Mouse (Mus musculus) gastrocnemius, adult 2 months (tissue): ENCODE data around the gene Rrp1. TPM values are rescaled to one million over a fixed set of nuclear protein-coding genes. Genes with fewer than 3 reads are reported as not detected.
"Not testable (repeated sequence)": the region's sequence is repeated elsewhere in the genome, so short reads cannot be mapped to it uniquely, and the experiment has no call there.

Source experiments
- DNase-seq: peaks from one replicate; pipeline ENCODE4 v3.0.0; 2022
- H3K27ac ChIP-seq: fragments of 200-600 bp; 2 replicates; pipeline ENCODE4 v1.8.1; 2022; ENCODE audit warnings: mild to moderate bottlenecking
- H3K4me3 ChIP-seq: fragments of 200-600 bp; 2 replicates; pipeline ENCODE4 v1.8.1; 2022; ENCODE audit warnings: mild to moderate bottlenecking, moderate library complexity
- CTCF ChIP-seq: fragments of 200-600 bp; IDR thresholded peaks from 2 replicates; pipeline ENCODE4 v1.8.1; 2022; ENCODE audit warnings: antibody characterized with exemption, mild to moderate bottlenecking, moderate library complexity
- intact Hi-C: fragments of 180-260 bp; cut with DNase I; formaldehyde crosslinking; loops from one replicate; pipeline ENCODE4 v1.15.1; 2025
- microRNA-seq: library from miRNA; unstranded; fragments of <30 nt; microRNA quantifications from one replicate; pipeline ENCODE4 v1.2.0, GENCODE M21; 2021
- total RNA-seq, 2 experiments: library from RNA; stranded (reverse); gene quantifications; 2 replicates each; pipeline ENCODE4 v1.2.3; 2021

Rrp1 gene
- total RNA-seq, 2 experiments from 2014 or later = 63.5 to 66.4 TPM

GRCm38 (mm10) chr10:78363366-78363765 is 49.5 kb downstream of the Rrp1 start:
- no peak for TF ChIP-seq CTCF
- H3K27ac ChIP-seq = no peak overlapping the region
- no peak for DNase-seq
- intact Hi-C loops = no loop called here
- no peak overlapping the region for H3K4me3 ChIP-seq

GRCm38 (mm10) chr10:78361951-78362350 is 50.9 kb downstream of the Rrp1 start:
- Histone ChIP-seq H3K27ac (peak overlapping the region; percentile 62), H3K4me3 (no peak overlapping the region)
- DNase-seq = peak; percentile 86
- TF ChIP-seq CTCF = no peak
- intact Hi-C loops = no loop called here

- intact Hi-C loops = no loop called here
- peak; percentile 60 for DNase-seq
Measured at GRCm38 (mm10) chr10:78360290-78360711, 52.5 kb downstream of the Rrp1 start.

GRCm38 (mm10) chr10:78358999-78359398 is 53.8 kb downstream of the Rrp1 start:
- H3K27ac ChIP-seq, intact Hi-C loops, H3K4me3 ChIP-seq: not testable (repeated sequence)
- DNase-seq = peak; percentile 4
- peak; percentile 39; the same call in 1 of the 2 replicates for TF ChIP-seq CTCF

More at GRCm38 (mm10) chr10:78360290-78360711, 52.5 kb downstream of the Rrp1 start:
- Histone ChIP-seq H3K4me3 (no peak overlapping the region), H3K27ac (peak overlapping the region; percentile 64)
- TF ChIP-seq CTCF = no peak

GRCm38 (mm10) chr10:78358266-78358665 is 54.6 kb downstream of the Rrp1 start:
- no peak for TF ChIP-seq CTCF
- Histone ChIP-seq H3K4me3 (no peak overlapping the region), H3K27ac (no peak overlapping the region)
- intact Hi-C loops = no loop called here
- DNase-seq = no peak

- no peak overlapping the region for H3K27ac ChIP-seq
- intact Hi-C loops = no loop called here
- TF ChIP-seq CTCF = no peak
- DNase-seq = no peak
- H3K4me3 ChIP-seq = no peak overlapping the region
Measured at GRCm38 (mm10) chr10:78357742-78358141, 55.1 kb downstream of the Rrp1 start.

- Histone ChIP-seq H3K27ac (no peak overlapping the region), H3K4me3 (no peak overlapping the region)
- intact Hi-C loops = no loop called here
- TF ChIP-seq CTCF = no peak
- DNase-seq = no peak
Measured at GRCm38 (mm10) chr10:78355931-78356593, 56.8 kb downstream of the Rrp1 start.

- Histone ChIP-seq H3K4me3 (no peak overlapping the region), H3K27ac (peak overlapping the region; percentile 91; the same call in 1 of the 2 replicates)
- intact Hi-C loops = loop anchor here (5.0 kb wide), 1 partner anchor 39 kb away; no protein-coding TSS in a partner anchor
- no peak for DNase-seq
- TF ChIP-seq CTCF = no peak
Measured at GRCm38 (mm10) chr10:78353196-78353595, 59.6 kb downstream of the Rrp1 start.

GRCm38 (mm10) chr10:78352666-78353030 is 60.2 kb downstream of the Rrp1 start:
- intact Hi-C loops = loop anchor here (5.0 kb wide), 1 partner anchor 40 kb away; no protein-coding TSS in a partner anchor
- peak overlapping the region; percentile 83 for H3K4me3 ChIP-seq
- H3K27ac ChIP-seq = peak overlapping the region; percentile 91
- no peak for TF ChIP-seq CTCF
- DNase-seq = no peak

- intact Hi-C loops = loop anchor here (5.0 kb wide), 1 partner anchor 40 kb away; no protein-coding TSS in a partner anchor
- peak; percentile 80 for DNase-seq
- peak within 1 kb of the TSS; percentile 91 for H3K27ac ChIP-seq
- peak within 1 kb of the TSS; percentile 83 for H3K4me3 ChIP-seq
- peak; percentile 17 for TF ChIP-seq CTCF
Measured at GRCm38 (mm10) chr10:78351887-78352665, 60.8 kb downstream of the Rrp1 start, which contains the start of gene Agpat3. Agpat3 (minus strand) TSS chr10:78352489.

- intact Hi-C loops = loop anchor here (5.0 kb wide), 1 partner anchor 41 kb away; no protein-coding TSS in a partner anchor
- peak overlapping the region; percentile 91 for H3K27ac ChIP-seq
- DNase-seq = no peak
- H3K4me3 ChIP-seq = peak overlapping the region; percentile 83
- TF ChIP-seq CTCF = no peak
Measured at GRCm38 (mm10) chr10:78351564-78351886, 61.3 kb downstream of the Rrp1 start.

GRCm38 (mm10) chr10:78350796-78351556 is 61.9 kb downstream of the Rrp1 start:
- Histone ChIP-seq H3K4me3 (peak overlapping the region; percentile 83), H3K27ac (peak overlapping the region; percentile 91)
- DNase-seq = no peak
- TF ChIP-seq CTCF = no peak
- intact Hi-C loops = loop anchor here (5.0 kb wide), 1 partner anchor 41 kb away; no protein-coding TSS in a partner anchor

Small RNAs within 50 kb of the gene (microRNA-seq; reads per million reads assigned to microRNA genes)
- gene Mir6410 (not detected), gene Mir6907 (not detected), gene Mir6908 (not detected)

Other genes starting within 250 kb of the Rrp1 start
- gene D10Jhu81e, start 243.3 kb downstream of the Rrp1 start, total RNA-seq = 100 to 1,000 TPM; 231 to 289 TPM
- 10 to 100 TPM; 10.7 to 11.0 TPM for gene Pwp2, start 227.9 kb downstream of the Rrp1 start, total RNA-seq
- 10 to 100 TPM; 37.9 to 40.1 TPM for gene Trappc10, start 168.4 kb downstream of the Rrp1 start, total RNA-seq
- 100 to 1,000 TPM; 108 to 135 TPM for gene Agpat3, start 60.6 kb downstream of the Rrp1 start, total RNA-seq
- 10 to 100 TPM; 11.9 to 15.3 TPM for gene Cstb, start 12.6 kb upstream of the Rrp1 start, total RNA-seq
- gene Pdxk, start 51.9 kb upstream of the Rrp1 start, total RNA-seq = 10 to 100 TPM in 1 of 2 experiments, 1 to 10 TPM in 1; 5.1 to 10.4 TPM
- not detected for gene Olfr1358, start 104.4 kb upstream of the Rrp1 start, total RNA-seq
- gene Ilvbl, start 161.3 kb upstream of the Rrp1 start, total RNA-seq = 10 to 100 TPM in 1 of 2 experiments, 1 to 10 TPM in 1; 9.0 to 17.9 TPM
- gene Syde1, start 178.9 kb upstream of the Rrp1 start, total RNA-seq = 1 to 10 TPM; 3.0 to 5.1 TPM
- not detected for gene Olfr1357, start 205.0 kb upstream of the Rrp1 start, total RNA-seq